Mouse (Mus musculus) hindbrain, postnatal 0 days (tissue): Measurements from ENCODE around the gene Cntn1. TPM values are rescaled to one million over a fixed set of nuclear protein-coding genes. Genes with fewer than 3 reads are reported as not detected.

Experiments used
- ATAC-seq: fragments of 200-750 bp; cut with Nextera tagmentation; 2 replicates; pipeline ENCODE4 v1.8.0; 2017; ENCODE audit warnings: mild to moderate bottlenecking, moderate TSS enrichment, moderate library complexity
- DNase-seq: peaks from one replicate; pipeline ENCODE4 v3.0.0-alpha.2; 2015; ENCODE audit warnings: low spot score
- H3K27ac ChIP-seq: fragments of 300-500 bp; sonication (generic); 2 replicates; pipeline ENCODE4 v1.5.1; 2014; ENCODE audit warnings: mild to moderate bottlenecking
- H3K27me3 ChIP-seq: fragments of 300-500 bp; sonication (generic); 2 replicates; pipeline ENCODE4 v1.6.1; 2014; ENCODE audit warnings: low read length, mixed read lengths; ENCODE audit not compliant: insufficient read depth
- H3K36me3 ChIP-seq: fragments of 300-500 bp; sonication (generic); 2 replicates; pipeline ENCODE4 v1.6.1; 2014; ENCODE audit warnings: low read length, mixed read lengths; ENCODE audit not compliant: insufficient read depth
- H3K4me1 ChIP-seq: fragments of 300-500 bp; sonication (generic); 2 replicates; pipeline ENCODE4 v1.6.1; 2014; ENCODE audit warnings: antibody characterized with exemption, low read length, mixed read lengths; ENCODE audit not compliant: insufficient read depth
- H3K4me2 ChIP-seq: fragments of 300-500 bp; sonication (generic); 2 replicates; pipeline ENCODE4 v1.6.1; 2014; ENCODE audit warnings: low read depth, mild to moderate bottlenecking, low read length, moderate library complexity, mixed read lengths
- H3K4me3 ChIP-seq: fragments of 300-500 bp; sonication (generic); 2 replicates; pipeline ENCODE4 v1.5.1; 2014; ENCODE audit warnings: low read length
- H3K9ac ChIP-seq: fragments of 300-500 bp; sonication (generic); replicated peaks from 2 replicates; pipeline ENCODE4 v1.6.1; 2014; ENCODE audit warnings: mild to moderate bottlenecking, low read length, moderate library complexity, mixed read lengths
- H3K9me3 ChIP-seq: fragments of 300-500 bp; sonication (generic); 2 replicates; pipeline ENCODE4 v1.6.1; 2016; ENCODE audit warnings: low read length, mixed read lengths
- CTCF ChIP-seq: IDR thresholded peaks from 2 replicates; pipeline ENCODE4 v1.5.1; 2016; ENCODE audit warnings: antibody characterized with exemption, control low read depth, low read depth
- WGBS: fragments of 180-500 bp; shearing (Covaris S2); extraction: QIAGEN DNeasy Blood & Tissue Kit; methylation state at CpG from one replicate; pipeline ENCODE4 v1.1.7; 2014; 5-methylcytosine and 5-hydroxymethylcytosine counted together
- polyA plus RNA-seq: library from polyadenylated mRNA; unstranded; fragments of >200 nt; fragmentation: Nextera tagmentation; extraction: Ambion mirVana; gene quantifications from 2 replicates; pipeline ENCODE4 v1.2.1, GENCODE M21; 2015
- total RNA-seq: library from RNA; depleted of rRNA; stranded (reverse); fragments of >200 nt; gene quantifications from 2 replicates; pipeline ENCODE4 v1.2.3, GENCODE M21; 2014

Gene Cntn1
- total and polyA plus RNA-seq, 2 experiments from 2014 or later = 159 to 284 TPM

- 77% methylated on average over 9 of the region's 9 CpGs for WGBS
- Histone ChIP-seq H3K4me2 (no peak overlapping the region), H3K9me3 (no peaks in the 10 kb centered on the region), H3K4me3 (no peak overlapping the region), H3K36me3 (no peaks in the 10 kb centered on the region), H3K4me1 (no peaks in the 10 kb centered on the region), H3K9ac (no peak overlapping the region), H3K27ac (no peak overlapping the region), H3K27me3 (no peaks in the 10 kb centered on the region)
- DNase-seq (no peak), ATAC-seq (no peak)
- TF ChIP-seq CTCF = no peak
Measured at GRCm38 (mm10) chr15:92134254-92134653, 83.3 kb downstream of the Cntn1 start.

GRCm38 (mm10) chr15:92137026-92137425, 86.1 kb downstream of the Cntn1 start:
- TF ChIP-seq CTCF = no peak
- Histone ChIP-seq H3K36me3 (no peaks in the 10 kb centered on the region), H3K27me3 (no peaks in the 10 kb centered on the region), H3K4me2 (no peak overlapping the region), H3K9ac (no peak overlapping the region), H3K4me3 (no peak overlapping the region), H3K4me1 (peaks cover 5% of the 10 kb centered on the region; the same call in 1 of the 2 replicates), H3K27ac (peak overlapping the region; percentile 11; the same call in 1 of the 2 replicates), H3K9me3 (no peaks in the 10 kb centered on the region)
- WGBS = 68% methylated on average over 6 of the region's 6 CpGs
- peak; percentile 35 for DNase-seq
- ATAC-seq = 0 out of 2 replicates have a peak, but pooled peaks have one; percentile 53

- Histone ChIP-seq H3K36me3 (no peaks in the 10 kb centered on the region), H3K9me3 (no peaks in the 10 kb centered on the region), H3K27ac (no peak overlapping the region), H3K4me1 (peaks cover 5% of the 10 kb centered on the region; the same call in 1 of the 2 replicates), H3K4me3 (no peak overlapping the region), H3K4me2 (no peak overlapping the region), H3K27me3 (no peaks in the 10 kb centered on the region), H3K9ac (no peak overlapping the region)
- WGBS = 44% methylated on average over 4 of the region's 4 CpGs
- ATAC-seq (0 out of 2 replicates have a peak, but pooled peaks have one; percentile 35), DNase-seq (peak; percentile 62)
- no peak for TF ChIP-seq CTCF
Measured at GRCm38 (mm10) chr15:92141972-92142371, 91.0 kb downstream of the Cntn1 start.

GRCm38 (mm10) chr15:92154921-92155320, 104.0 kb downstream of the Cntn1 start:
- H3K4me2 ChIP-seq = no peak overlapping the region
- no peak overlapping the region for H3K4me3 ChIP-seq
- no peak for TF ChIP-seq CTCF
- peak; percentile 42 for DNase-seq
- no peaks in the 10 kb centered on the region for H3K36me3 ChIP-seq
- no peak overlapping the region for H3K27ac ChIP-seq
- WGBS = 39% methylated on average over 2 of the region's 2 CpGs
- H3K4me1 ChIP-seq = 0 out of 2 replicates have a peak, but pooled peaks cover 2% of the 10 kb centered on the region
- no peaks in the 10 kb centered on the region for H3K9me3 ChIP-seq
- H3K9ac ChIP-seq = no peak overlapping the region
- H3K27me3 ChIP-seq = no peaks in the 10 kb centered on the region
- no peak for ATAC-seq

- Histone ChIP-seq H3K36me3 (no peaks in the 10 kb centered on the region), H3K4me1 (0 out of 2 replicates have a peak, but pooled peaks cover 8% of the 10 kb centered on the region), H3K27me3 (no peaks in the 10 kb centered on the region), H3K9me3 (no peaks in the 10 kb centered on the region), H3K4me2 (peak overlapping the region; percentile 54), H3K4me3 (peak overlapping the region; percentile 40), H3K27ac (peak overlapping the region; percentile 74), H3K9ac (peak overlapping the region; percentile 30)
- no peak for ATAC-seq
- 23% methylated on average over 10 of the region's 10 CpGs for WGBS
- TF ChIP-seq CTCF = no peak
- no peak for DNase-seq
Measured at GRCm38 (mm10) chr15:92160855-92161162, 109.8 kb downstream of the Cntn1 start.

- H3K27ac ChIP-seq = peak overlapping the region; percentile 74
- no peaks in the 10 kb centered on the region for H3K9me3 ChIP-seq
- 0 out of 2 replicates have a peak, but pooled peaks cover 8% of the 10 kb centered on the region for H3K4me1 ChIP-seq
- WGBS = 11% methylated on average over 20 of the region's 20 CpGs
- peak; percentile 92 for ATAC-seq
- no peaks in the 10 kb centered on the region for H3K27me3 ChIP-seq
- no peaks in the 10 kb centered on the region for H3K36me3 ChIP-seq
- peak overlapping the region; percentile 40 for H3K4me3 ChIP-seq
- peak; percentile 62 for TF ChIP-seq CTCF
- H3K9ac ChIP-seq = peak overlapping the region; percentile 30
- DNase-seq = peak; percentile 76
- H3K4me2 ChIP-seq = peak overlapping the region; percentile 54
Measured at GRCm38 (mm10) chr15:92161163-92162025, 110.4 kb downstream of the Cntn1 start.
